Mouse (Mus musculus) gastrocnemius, postnatal 4 days (tissue): ENCODE measurements around the gene Ciz1. TPM values are rescaled to one million over a fixed set of nuclear protein-coding genes. Genes with fewer than 3 reads are reported as not detected.
A peak's percentile ranks its signal among the peaks of the same experiment; 100 is the strongest.

Experiments
- DNase-seq, 2 experiments: peaks; one replicate each; pipeline ENCODE4 v3.0.0; 2021 to 2022; ENCODE audit warnings: low spot score in 2 of 2, mixed read lengths in 2 of 2
- total RNA-seq, 2 experiments: library from RNA; stranded (reverse); gene quantifications; 2 replicates each; pipeline ENCODE4 v1.2.3; 2021

The Ciz1 gene
- total RNA-seq, 2 experiments from 2014 or later, result 53.4 to 60.4 TPM

GRCm38 (mm10) chr2:32319586-32320580 is 32.2 kb upstream of the Ciz1 start:
- peak; percentile 80 for DNase-seq

DNA sequence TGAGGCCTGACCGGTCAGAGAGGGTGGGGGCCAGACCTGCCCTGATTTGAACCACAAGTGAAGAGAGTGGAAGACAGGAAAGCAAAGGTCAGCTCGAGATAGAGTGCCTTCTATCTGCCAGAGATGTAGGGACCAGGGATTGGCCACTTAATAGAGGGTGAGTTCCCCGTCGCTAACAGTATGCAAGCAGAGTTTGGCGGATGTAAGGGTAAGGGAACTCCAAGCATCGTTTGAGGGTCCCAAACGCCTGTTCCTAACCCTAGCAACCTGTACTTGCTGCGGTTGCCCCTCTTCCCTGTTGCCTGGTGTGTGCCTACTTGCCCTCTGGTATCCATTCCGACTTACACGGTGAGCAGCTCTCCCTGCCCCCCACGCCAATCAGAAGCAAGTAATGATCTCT is 31.4 kb upstream of the Ciz1 start:
- DNase-seq, result no peak

DNA sequence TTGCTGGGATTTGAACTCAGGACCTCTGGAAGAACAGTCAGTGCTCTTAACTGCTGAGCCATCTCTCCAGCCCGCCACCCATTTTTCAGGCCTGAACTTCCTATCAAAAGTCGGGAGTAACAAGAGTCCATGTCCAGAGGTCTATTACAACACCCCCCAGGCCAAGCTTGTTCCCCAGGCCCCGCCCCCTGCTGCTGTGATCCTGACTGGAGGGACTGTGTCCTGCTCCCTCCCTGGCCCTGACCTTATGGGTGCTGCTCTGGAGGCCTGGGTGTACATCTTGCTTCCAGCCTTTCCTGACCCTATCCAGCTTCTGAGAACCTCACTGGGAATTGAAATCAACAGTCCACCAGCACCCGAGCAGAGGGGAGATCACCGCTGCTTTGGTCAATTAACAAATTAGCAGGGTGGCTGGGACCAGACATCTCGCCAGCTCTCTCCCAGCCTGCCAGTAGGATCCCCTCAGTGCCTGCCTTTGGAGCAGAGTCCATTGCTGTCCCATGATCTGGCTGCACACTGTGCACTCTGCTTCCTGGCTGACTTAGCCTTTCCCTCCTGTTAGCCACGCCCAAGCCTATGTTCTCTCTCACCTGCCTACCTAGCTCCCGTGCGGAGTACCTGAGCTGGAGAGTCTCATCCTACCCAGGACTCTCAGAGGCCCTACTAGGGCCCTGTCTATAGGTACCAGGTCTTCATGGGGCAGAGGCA is 30.4 kb upstream of the Ciz1 start:
- no peak for DNase-seq

DNA sequence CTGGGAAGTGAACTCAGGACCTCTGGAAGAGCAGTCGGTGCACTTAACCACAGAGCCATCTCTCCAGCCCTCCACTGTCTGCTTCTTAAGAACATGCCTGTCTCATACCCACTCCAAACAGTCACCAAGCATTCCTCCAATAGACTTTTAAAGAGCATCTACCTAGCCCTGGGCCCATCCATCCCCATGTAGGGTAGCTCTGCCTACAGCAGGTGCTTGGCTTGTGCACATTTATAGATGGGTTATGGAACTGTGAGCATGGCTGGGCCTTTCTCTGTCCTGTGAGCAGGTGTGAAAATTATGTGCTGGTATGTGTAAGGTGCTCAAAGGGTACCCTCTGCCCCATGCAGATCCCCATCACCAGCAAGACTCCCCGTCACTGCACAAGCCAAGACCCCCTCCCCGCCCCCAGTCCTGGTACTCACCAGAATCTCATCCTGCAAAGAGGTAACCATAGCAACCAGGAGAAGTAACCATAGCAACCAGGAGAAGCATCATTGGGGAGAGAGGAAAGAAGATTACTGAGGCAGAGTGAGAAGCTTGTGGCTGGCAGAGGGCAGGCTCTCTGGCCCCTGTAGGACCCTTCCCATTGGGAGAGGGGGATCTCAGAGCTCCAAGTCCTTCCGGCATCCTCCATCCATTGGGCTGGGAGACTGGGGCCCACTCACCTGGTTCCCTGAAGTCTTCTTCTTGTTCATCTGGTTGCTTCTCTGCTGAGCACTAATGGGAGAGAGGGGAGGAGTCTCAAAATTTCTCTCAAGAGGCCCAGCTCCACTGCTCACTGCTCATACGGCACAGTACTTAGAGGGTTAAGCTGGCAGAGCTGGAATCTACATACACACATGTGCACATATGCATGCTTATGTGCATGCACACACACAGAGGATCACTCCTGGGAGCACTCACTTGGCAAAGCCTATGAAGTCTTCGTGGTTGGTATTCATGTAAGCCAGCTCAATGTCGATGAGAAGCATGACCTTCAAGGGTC is 29.1 kb upstream of the Ciz1 start:
- no peak for DNase-seq

- no peak for DNase-seq
Observed at GRCm38 (mm10) chr2:32324322-32324721, 27.8 kb upstream of the Ciz1 start.

- DNase-seq, result no peak
Observed at GRCm38 (mm10) chr2:32325342-32325741, 26.8 kb upstream of the Ciz1 start.

- no peak for DNase-seq
Observed at GRCm38 (mm10) chr2:32327200-32327599, 24.9 kb upstream of the Ciz1 start.

GRCm38 (mm10) chr2:32328911-32329460 is 23.1 kb upstream of the Ciz1 start:
- DNase-seq, result no peak

DNA sequence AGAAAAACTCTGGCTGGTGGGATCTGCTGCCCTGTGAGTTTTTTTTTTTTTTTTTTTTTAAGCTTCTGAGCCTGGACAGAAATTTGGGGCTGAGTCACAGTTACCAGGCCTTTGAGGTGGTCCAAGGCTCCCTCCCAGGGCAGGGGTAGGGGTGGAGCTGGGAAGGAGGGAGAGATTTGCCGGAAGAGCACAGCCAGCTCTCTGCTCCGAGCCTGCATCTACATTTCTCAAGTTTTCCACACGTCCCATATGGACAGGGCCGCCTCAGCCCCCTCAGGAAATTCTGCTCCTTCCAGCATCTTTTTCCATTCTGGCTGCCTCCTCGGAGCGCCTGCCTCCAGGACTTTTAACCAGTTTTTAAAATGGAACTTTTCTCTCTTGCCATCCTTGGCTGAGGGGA is 22.6 kb upstream of the Ciz1 start:
- DNase-seq, result no peak

- DNase-seq, result no peak
Observed at GRCm38 (mm10) chr2:32332159-32332558, 20.0 kb upstream of the Ciz1 start.

- no peak for DNase-seq
Observed at GRCm38 (mm10) chr2:32335888-32336287, 16.2 kb upstream of the Ciz1 start.

DNA sequence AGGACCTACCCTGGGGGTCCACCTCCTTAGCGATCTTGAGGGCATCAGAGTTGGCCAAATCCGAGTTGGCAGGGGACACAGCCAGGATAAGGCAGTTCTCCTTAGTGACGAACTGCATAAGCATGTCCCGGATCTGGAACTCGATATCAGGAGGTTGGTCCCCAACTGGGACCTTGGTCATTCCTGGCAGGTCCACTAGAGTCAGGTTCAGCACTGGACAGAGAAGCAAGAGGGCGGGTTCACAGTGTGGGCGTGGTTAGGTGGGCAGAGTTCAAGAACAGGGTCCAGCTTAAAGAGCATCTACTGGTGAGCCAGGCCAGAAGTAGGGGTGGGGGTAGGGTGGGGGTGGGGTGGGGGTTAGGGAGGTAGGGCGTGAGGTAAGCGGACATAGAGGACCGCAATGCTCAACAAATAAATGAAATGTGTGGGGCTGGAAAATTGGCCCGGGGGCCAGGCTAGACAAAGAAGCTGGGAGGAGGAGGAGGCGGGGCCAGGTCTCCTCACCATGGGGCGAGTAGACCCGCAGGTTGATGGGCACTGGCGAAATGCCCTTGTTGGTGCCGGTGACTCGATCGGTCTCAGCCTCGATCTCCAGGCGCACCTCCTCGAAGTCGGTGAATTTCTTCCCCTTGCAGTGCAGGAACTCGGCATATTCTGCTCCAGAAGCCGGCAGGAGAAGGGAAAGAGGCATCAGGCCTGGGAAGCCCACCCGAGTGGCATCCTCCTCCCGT is 12.1 kb upstream of the Ciz1 start:
- DNase-seq, result no peak

DNA sequence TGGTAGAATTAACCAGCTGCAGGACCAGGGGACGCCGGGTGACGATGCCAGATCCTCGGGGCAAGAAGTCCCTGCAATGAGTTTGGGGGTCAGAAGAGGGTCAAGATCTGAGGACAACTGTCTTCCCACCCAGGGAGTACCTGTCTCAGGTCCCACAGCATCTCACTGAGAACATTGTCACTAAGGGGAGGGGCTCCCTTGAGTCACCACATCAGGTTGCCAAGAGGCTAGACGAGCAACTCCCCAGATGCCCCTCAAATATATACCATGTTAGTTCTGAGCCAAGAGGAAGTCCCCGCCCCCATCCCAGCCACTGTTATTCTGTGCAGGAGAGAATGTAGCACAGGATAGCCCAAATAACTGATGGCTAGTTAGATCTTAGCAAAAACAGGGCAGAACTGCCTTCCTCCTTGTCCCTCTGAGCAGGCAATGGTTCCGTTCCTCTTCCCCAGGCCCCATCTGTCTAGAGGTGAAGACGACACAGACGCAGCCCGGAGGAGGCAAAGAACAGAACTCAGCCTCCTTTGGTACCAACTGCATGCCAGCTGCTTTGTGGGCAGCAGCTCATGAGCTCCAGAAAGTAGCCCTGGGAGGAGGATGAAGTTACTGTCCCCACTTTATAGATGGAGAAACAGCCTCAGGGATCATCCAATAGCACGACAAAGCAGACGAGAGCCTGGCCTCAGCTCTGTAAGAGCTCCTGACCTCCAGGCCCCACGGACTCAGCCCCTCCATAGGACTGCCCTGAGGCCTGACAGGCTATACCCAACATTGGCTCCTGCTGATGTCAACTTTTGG is 11.1 kb upstream of the Ciz1 start:
- DNase-seq, result no peak

- DNase-seq, result no peak
Observed at GRCm38 (mm10) chr2:32341634-32341939, 10.5 kb upstream of the Ciz1 start.

GRCm38 (mm10) chr2:32342039-32342438 is 10.1 kb upstream of the Ciz1 start:
- DNase-seq, result no peak

- no peak for DNase-seq
Observed at GRCm38 (mm10) chr2:32342539-32343350, 9.4 kb upstream of the Ciz1 start.

DNA sequence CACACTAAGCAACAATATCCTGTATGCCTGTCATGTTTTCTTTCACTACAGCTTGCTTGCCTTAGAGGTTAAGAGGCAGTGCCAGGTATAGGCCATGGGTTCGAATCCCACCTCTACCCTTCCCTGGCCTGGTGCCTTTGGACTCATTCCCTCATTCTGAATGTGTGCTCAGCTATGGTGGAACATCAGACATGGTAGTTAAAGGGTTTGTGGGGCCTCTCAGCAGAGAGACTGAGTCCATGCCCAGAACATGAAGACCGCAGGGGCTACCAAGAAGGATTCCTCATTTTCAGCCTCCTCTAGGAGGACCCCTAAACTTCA is 8.8 kb upstream of the Ciz1 start:
- no peak for DNase-seq

- DNase-seq, result no peak
Observed at GRCm38 (mm10) chr2:32344056-32344455, 8.1 kb upstream of the Ciz1 start.
